Mouse (Mus musculus): ENCODE data around the gene Igbp1b.

DNA sequence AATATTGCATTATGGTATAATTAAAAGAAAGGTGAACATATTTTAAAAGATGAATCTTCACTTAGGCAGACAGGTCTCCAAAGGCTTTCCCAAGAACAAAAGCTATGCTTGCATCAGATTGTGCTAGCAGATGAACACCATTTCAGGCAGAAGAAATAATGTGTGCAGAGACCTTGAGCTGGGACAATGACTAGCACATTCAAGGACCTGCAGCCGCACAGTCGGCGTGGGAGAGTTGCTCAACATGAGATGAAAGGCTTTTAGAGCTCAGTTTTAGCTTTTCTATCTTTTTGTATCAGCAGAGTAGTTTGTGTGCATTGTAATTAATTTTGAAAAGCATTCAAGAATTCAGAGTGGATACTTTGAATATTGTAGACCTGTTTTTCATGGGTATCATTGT is 39.9 kb downstream of the Igbp1b start:
- TF ChIP-seq POLR2A (IDR thresholded peaks at IDR 0.05; ENCODE audit: insufficient read length, low read depth), result no peak
- no peak for TF ChIP-seq MYOG (IDR thresholded peaks at IDR 0.05; ENCODE audit: control insufficient read depth in 1 of 3, insufficient read depth in 1 of 3, insufficient read length in 2 of 3, low read depth in 2 of 3)
- TF ChIP-seq POLR2AphosphoS2 (IDR thresholded peaks at IDR 0.05; ENCODE audit: insufficient read length, low read depth), result no peak
